Mouse (Mus musculus) cerebellum, adult 2 months (tissue): ENCODE measurements at regions not wholly inside any gene's neighbourhood (a gene's known extent, or its start where the extent isn't known, plus 50 kb on each side); places are given as distances from the start of the nearest gene placed in this dataset.

Experiments used
- CTCF ChIP-seq: fragments of 200-500 bp; IDR thresholded peaks from 2 replicates; pipeline ENCODE4 v1.5.1; 2011; ENCODE audit warnings: low read depth, mild to moderate bottlenecking, control low read depth, low read length, moderate library complexity, borderline replicate concordance; ENCODE audit not compliant: insufficient read depth
- POLR2A ChIP-seq: fragments of 200-500 bp; IDR thresholded peaks from 2 replicates; pipeline ENCODE4 v1.6.1; 2011; ENCODE audit warnings: low read length, control low read depth, borderline replicate concordance; ENCODE audit not compliant: insufficient read depth

GRCm38 (mm10) chr5:103320341-103320740, 104.7 kb upstream of the Ptpn13 start:
- TF ChIP-seq CTCF, result no peak
- TF ChIP-seq POLR2A, result no peak
